Mouse (Mus musculus): Measurements from ENCODE around the gene Lypd3. TPM values are rescaled to one million over a fixed set of nuclear protein-coding genes. Genes with fewer than 3 reads are reported as not detected.

Gene Lypd3
- polyA plus RNA-seq, 1 experiment from 2014 or later = 1.6 TPM

DNA sequence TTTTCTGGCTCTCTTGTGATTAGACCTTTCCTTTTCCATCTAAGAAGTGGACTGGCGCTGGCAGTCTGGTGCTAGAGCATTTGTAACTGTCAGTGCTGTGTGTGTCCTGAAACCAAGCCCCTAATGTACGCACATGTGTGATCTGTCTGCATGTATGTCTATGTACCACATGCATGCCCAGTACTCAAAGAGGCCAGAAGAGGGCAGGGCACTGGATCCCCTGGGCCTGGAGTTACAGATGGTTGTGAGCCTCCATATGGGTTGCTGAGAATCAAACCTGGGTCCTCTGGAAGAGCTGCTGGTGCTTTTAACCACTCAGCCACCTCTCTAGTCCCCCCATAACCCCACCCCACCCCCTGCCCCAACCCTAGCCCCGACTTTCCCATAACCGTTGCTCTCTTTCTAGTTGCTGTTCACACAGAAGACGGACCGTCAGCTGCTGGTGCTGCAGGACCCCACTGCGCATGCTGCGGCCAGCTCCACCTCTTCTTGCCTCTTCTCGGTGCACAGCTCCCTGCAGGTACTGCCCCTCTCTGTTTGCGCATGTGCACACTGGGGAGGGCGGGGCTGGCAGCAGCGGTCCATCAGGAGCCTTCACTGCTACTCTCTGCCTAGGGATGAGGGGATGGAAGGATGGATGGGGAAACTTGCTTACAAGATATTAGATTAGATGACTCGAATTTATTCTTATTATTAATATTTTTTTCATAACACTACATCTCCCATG is 16.5 kb upstream of the Lypd3 start:
- 43% methylated on average over 13 of the region's 13 CpGs for WGBS
- H3K27ac ChIP-seq (ENCODE audit: low read depth, low read length) = no peak overlapping the region
- ATAC-seq (ENCODE audit: low FRiP score) = no peak

GRCm38 (mm10) chr7:24621193-24621592 is 15.2 kb upstream of the Lypd3 start:
- no peaks in the 10 kb centered on the region for H3K27me3 ChIP-seq (ENCODE audit: control insufficient read depth, insufficient read depth, low read length)
- 86% methylated on average over 3 of the region's 3 CpGs for WGBS
- H3K27ac ChIP-seq (ENCODE audit: low read depth, low read length) = no peak overlapping the region
- ATAC-seq (ENCODE audit: low FRiP score) (no peak), DNase-seq (ENCODE audit: low spot score) (no peak)
- no peaks in the 10 kb centered on the region for H3K4me1 ChIP-seq (replicated peaks; ENCODE audit: control insufficient read depth, insufficient read depth, low read length)
- no peak overlapping the region for H3K9ac ChIP-seq (ENCODE audit: low read depth, low read length)
- H3K36me3 ChIP-seq (ENCODE audit: control insufficient read depth, insufficient read depth, low read length) = no peaks in the 10 kb centered on the region
- H3K4me2 ChIP-seq (replicated peaks; ENCODE audit: low read depth, low read length) = no peak overlapping the region
- H3K4me3 ChIP-seq (ENCODE audit: low read depth, low read length) = no peak overlapping the region
- H3K9me3 ChIP-seq (ENCODE audit: control insufficient read depth, low read length) = no peaks in the 10 kb centered on the region

More for the DNA sequence above, 16.5 kb upstream of the Lypd3 start:
- DNase-seq (ENCODE audit: low spot score) = no peak
- Histone ChIP-seq H3K9ac (ENCODE audit: low read depth, low read length) (no peak overlapping the region), H3K4me1 (replicated peaks; ENCODE audit: control insufficient read depth, insufficient read depth, low read length) (no peaks in the 10 kb centered on the region), H3K27me3 (ENCODE audit: control insufficient read depth, insufficient read depth, low read length) (no peaks in the 10 kb centered on the region), H3K4me2 (replicated peaks; ENCODE audit: low read depth, low read length) (no peak overlapping the region), H3K36me3 (ENCODE audit: control insufficient read depth, insufficient read depth, low read length) (no peaks in the 10 kb centered on the region), H3K4me3 (ENCODE audit: low read depth, low read length) (no peak overlapping the region), H3K9me3 (ENCODE audit: control insufficient read depth, low read length) (no peaks in the 10 kb centered on the region)

DNA sequence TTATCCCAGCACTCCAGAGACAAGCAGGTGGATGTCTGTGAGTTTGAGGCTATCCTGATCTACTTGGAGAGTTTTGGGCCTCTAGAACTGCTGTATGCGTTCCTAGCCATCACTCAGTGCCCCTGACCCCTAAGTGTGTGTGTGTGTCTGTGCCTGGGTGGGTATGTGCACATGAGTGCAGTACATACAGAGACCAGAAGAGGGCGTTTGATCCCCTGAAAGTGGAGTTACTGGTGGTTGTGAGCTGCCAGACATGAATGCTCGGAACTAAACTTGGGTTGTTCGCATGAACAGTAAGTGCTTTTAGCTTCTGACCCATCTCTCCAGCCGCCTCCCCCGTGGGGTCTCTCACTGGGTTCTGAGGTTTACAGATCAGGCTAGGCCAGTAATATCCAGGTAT is 13.4 kb upstream of the Lypd3 start:
- Histone ChIP-seq H3K9ac (ENCODE audit: low read depth, low read length) (no peak overlapping the region), H3K9me3 (ENCODE audit: control insufficient read depth, low read length) (no peaks in the 10 kb centered on the region), H3K4me1 (replicated peaks; ENCODE audit: control insufficient read depth, insufficient read depth, low read length) (no peaks in the 10 kb centered on the region), H3K27ac (ENCODE audit: low read depth, low read length) (no peak overlapping the region), H3K4me2 (replicated peaks; ENCODE audit: low read depth, low read length) (no peak overlapping the region), H3K27me3 (ENCODE audit: control insufficient read depth, insufficient read depth, low read length) (no peaks in the 10 kb centered on the region), H3K36me3 (ENCODE audit: control insufficient read depth, insufficient read depth, low read length) (no peaks in the 10 kb centered on the region), H3K4me3 (ENCODE audit: low read depth, low read length) (no peak overlapping the region)
- ATAC-seq (ENCODE audit: low FRiP score) (no peak), DNase-seq (ENCODE audit: low spot score) (no peak)
- WGBS = 79% methylated on average over 6 of the region's 6 CpGs

- Histone ChIP-seq H3K4me3 (ENCODE audit: low read depth, low read length) (peak overlapping the region; percentile 21), H3K36me3 (ENCODE audit: control insufficient read depth, insufficient read depth, low read length) (no peaks in the 10 kb centered on the region), H3K9ac (ENCODE audit: low read depth, low read length) (0 out of 2 replicates have a peak overlapping the region, but pooled peaks have one; percentile 25), H3K4me1 (replicated peaks; ENCODE audit: control insufficient read depth, insufficient read depth, low read length) (peaks cover 3% of the 10 kb centered on the region; the same call in 1 of the 2 replicates), H3K27me3 (ENCODE audit: control insufficient read depth, insufficient read depth, low read length) (no peaks in the 10 kb centered on the region), H3K4me2 (replicated peaks; ENCODE audit: low read depth, low read length) (peak overlapping the region; percentile 40), H3K9me3 (ENCODE audit: control insufficient read depth, low read length) (no peaks in the 10 kb centered on the region), H3K27ac (ENCODE audit: low read depth, low read length) (no peak overlapping the region)
- ATAC-seq (ENCODE audit: low FRiP score) (peak; percentile 86), DNase-seq (ENCODE audit: low spot score) (peak; percentile 89)
- 10% methylated on average over 32 of the region's 33 CpGs for WGBS
Measured at GRCm38 (mm10) chr7:24628685-24629610, 7.4 kb upstream of the Lypd3 start.

DNA sequence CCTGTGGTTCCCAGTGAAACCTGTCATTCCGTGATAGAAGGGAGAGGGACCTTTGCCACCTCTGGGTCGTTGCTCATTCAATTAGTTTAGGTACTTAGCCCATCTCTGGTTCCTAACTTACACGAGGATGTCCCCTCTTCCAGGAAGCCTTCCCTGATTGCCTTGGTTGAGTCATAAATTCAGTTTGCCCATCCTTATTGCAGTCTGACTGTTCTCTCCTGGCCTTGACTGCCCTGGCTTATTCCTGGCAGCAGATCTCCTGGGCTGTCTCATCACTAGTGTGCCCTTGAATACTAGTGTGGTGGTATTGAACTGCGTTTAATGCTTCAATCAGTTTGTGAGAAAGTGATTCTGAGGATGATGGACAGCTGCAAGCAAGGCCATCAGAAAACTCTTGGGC is 6.7 kb upstream of the Lypd3 start:
- no peak for ATAC-seq (ENCODE audit: low FRiP score)
- 82% methylated on average over 4 of the region's 4 CpGs for WGBS
- H3K9me3 ChIP-seq (ENCODE audit: control insufficient read depth, low read length) = no peaks in the 10 kb centered on the region

DNA sequence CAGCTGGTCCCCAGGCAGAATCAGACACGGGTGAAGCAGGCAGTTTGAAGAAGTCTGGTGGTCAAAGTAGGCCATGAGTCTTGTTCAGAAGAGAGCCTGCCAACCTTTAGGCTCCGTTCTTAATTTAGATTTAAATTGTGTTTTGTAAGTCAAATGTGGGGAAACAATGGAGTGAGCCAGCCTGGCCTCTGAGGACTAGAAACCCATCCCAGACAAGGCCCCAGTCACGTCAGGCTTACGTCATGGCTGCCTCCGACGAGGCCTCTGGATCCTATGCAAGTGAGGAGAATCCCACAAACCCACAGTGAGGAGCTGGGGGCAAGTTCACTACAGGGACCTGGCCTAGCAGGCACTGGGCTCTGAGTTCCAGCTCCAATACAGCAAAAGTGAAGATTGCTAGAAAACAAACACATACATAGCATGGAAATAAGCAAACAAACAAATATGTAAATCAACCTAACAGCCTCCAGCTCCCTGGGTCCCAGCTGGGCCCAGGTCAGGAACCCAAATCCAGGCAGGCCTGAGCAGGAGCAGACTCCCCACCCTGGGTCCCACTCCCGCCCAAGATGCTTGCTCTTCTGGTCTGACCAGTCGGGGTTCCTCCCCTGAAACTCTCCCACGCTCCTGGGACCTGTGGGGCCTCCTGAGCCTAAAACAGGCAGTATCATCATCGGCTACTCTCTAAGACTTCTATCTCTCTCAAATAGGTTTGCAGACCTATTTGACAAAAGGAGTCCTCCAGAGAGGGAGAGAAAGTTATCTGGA is 6.1 kb upstream of the Lypd3 start:
- H3K4me1 ChIP-seq (replicated peaks; ENCODE audit: control insufficient read depth, insufficient read depth, low read length) = peaks cover 3% of the 10 kb centered on the region; the same call in 1 of the 2 replicates
- H3K36me3 ChIP-seq (ENCODE audit: control insufficient read depth, insufficient read depth, low read length) = no peaks in the 10 kb centered on the region
- no peaks in the 10 kb centered on the region for H3K27me3 ChIP-seq (ENCODE audit: control insufficient read depth, insufficient read depth, low read length)
- H3K4me2 ChIP-seq (replicated peaks; ENCODE audit: low read depth, low read length) = no peak overlapping the region
- no peaks in the 10 kb centered on the region for H3K9me3 ChIP-seq (ENCODE audit: control insufficient read depth, low read length)
- no peak for DNase-seq (ENCODE audit: low spot score)
- ATAC-seq (ENCODE audit: low FRiP score) = no peak
- H3K4me3 ChIP-seq (ENCODE audit: low read depth, low read length) = no peak overlapping the region
- no peak overlapping the region for H3K27ac ChIP-seq (ENCODE audit: low read depth, low read length)
- H3K9ac ChIP-seq (ENCODE audit: low read depth, low read length) = no peak overlapping the region
- WGBS = 74% methylated on average over 10 of the region's 10 CpGs

More for the DNA sequence above, 6.7 kb upstream of the Lypd3 start:
- H3K27me3 ChIP-seq (ENCODE audit: control insufficient read depth, insufficient read depth, low read length) = no peaks in the 10 kb centered on the region
- H3K4me2 ChIP-seq (replicated peaks; ENCODE audit: low read depth, low read length) = no peak overlapping the region
- no peak overlapping the region for H3K4me3 ChIP-seq (ENCODE audit: low read depth, low read length)
- no peak overlapping the region for H3K9ac ChIP-seq (ENCODE audit: low read depth, low read length)
- H3K36me3 ChIP-seq (ENCODE audit: control insufficient read depth, insufficient read depth, low read length) = no peaks in the 10 kb centered on the region
- peaks cover 3% of the 10 kb centered on the region; the same call in 1 of the 2 replicates for H3K4me1 ChIP-seq (replicated peaks; ENCODE audit: control insufficient read depth, insufficient read depth, low read length)
- no peak for DNase-seq (ENCODE audit: low spot score)
- H3K27ac ChIP-seq (ENCODE audit: low read depth, low read length) = no peak overlapping the region

DNA sequence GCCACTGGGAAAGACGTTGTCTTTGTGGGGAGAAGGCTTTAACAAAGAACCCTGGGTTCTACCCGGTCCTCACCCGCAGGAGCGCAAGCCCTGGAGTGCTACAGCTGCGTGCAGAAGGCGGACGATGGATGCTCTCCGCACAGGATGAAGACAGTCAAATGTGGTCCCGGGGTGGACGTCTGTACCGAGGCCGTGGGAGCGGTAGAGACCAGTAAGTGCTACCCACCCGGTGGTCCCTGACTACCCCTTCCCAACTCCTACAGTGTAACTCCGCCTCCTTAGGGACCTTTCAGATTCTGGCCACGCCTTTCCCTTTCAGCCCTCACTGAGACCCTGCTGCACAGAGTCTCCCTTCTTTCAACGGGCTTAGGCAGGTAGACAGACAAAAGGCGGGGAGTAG is 696 bp downstream of the Lypd3 start:
- 2% methylated on average over 18 of the region's 18 CpGs for WGBS
- Histone ChIP-seq H3K4me1 (replicated peaks; ENCODE audit: control insufficient read depth, insufficient read depth, low read length) (peaks cover 11% of the 10 kb centered on the region; the same call in 1 of the 2 replicates), H3K9ac (ENCODE audit: low read depth, low read length) (no peak overlapping the region), H3K4me2 (replicated peaks; ENCODE audit: low read depth, low read length) (peak overlapping the region; percentile 24; the same call in 1 of the 2 replicates), H3K9me3 (ENCODE audit: control insufficient read depth, low read length) (no peaks in the 10 kb centered on the region), H3K27me3 (ENCODE audit: control insufficient read depth, insufficient read depth, low read length) (peaks cover 48% of the 10 kb centered on the region), H3K36me3 (ENCODE audit: control insufficient read depth, insufficient read depth, low read length) (no peaks in the 10 kb centered on the region), H3K27ac (ENCODE audit: low read depth, low read length) (no peak overlapping the region), H3K4me3 (ENCODE audit: low read depth, low read length) (peak overlapping the region; percentile 0; the same call in 1 of the 2 replicates)
- peak; percentile 45 for DNase-seq (ENCODE audit: low spot score)
- ATAC-seq (ENCODE audit: low FRiP score) = peak; percentile 53; the same call in 1 of the 2 replicates
